Mouse (Mus musculus) neural tube, embryonic 11.5 days (tissue): ENCODE results near the gene Dkk3. TPM values are rescaled to one million over a fixed set of nuclear protein-coding genes. Genes with fewer than 3 reads are reported as not detected.

Experiments
- ATAC-seq: fragments of 200-750 bp; cut with Nextera tagmentation; 2 replicates; pipeline ENCODE4 v1.8.0; 2017; ENCODE audit warnings: moderate number of reproducible peaks, mild to moderate bottlenecking, moderate TSS enrichment, moderate library complexity; ENCODE audit not compliant: insufficient read depth, low FRiP score, low TSS enrichment
- DNase-seq: peaks from one replicate; pipeline ENCODE4 v3.0.0-alpha.2; 2015; ENCODE audit warnings: low spot score
- H3K27ac ChIP-seq: fragments of 300-500 bp; sonication (generic); 2 replicates; pipeline ENCODE4 v1.5.1; 2014; ENCODE audit warnings: low read depth, mild to moderate bottlenecking, low read length
- H3K27me3 ChIP-seq: fragments of 300-500 bp; sonication (generic); 2 replicates; pipeline ENCODE4 v1.6.1; 2014; ENCODE audit warnings: mild to moderate bottlenecking, low read length, mixed read lengths; ENCODE audit not compliant: control insufficient read depth, insufficient read depth
- H3K36me3 ChIP-seq: fragments of 300-500 bp; sonication (generic); 2 replicates; pipeline ENCODE4 v1.6.1; 2014; ENCODE audit warnings: mild to moderate bottlenecking, low read length, moderate library complexity, mixed read lengths; ENCODE audit not compliant: control insufficient read depth, insufficient read depth
- H3K4me1 ChIP-seq: fragments of 300-500 bp; sonication (generic); 2 replicates; pipeline ENCODE4 v1.6.1; 2014; ENCODE audit warnings: low read length, mixed read lengths; ENCODE audit not compliant: control insufficient read depth, insufficient read depth
- H3K4me2 ChIP-seq: fragments of 300-500 bp; sonication (generic); 2 replicates; pipeline ENCODE4 v1.6.1; 2014; ENCODE audit warnings: low read depth, mild to moderate bottlenecking, moderate library complexity
- H3K4me3 ChIP-seq: fragments of 300-500 bp; sonication (generic); 2 replicates; pipeline ENCODE4 v1.5.1; 2014; ENCODE audit warnings: low read depth, low read length
- H3K9ac ChIP-seq: fragments of 300-500 bp; sonication (generic); 2 replicates; pipeline ENCODE4 v1.6.1; 2014; ENCODE audit warnings: mild to moderate bottlenecking, low read length
- H3K9me3 ChIP-seq: fragments of 300-500 bp; sonication (generic); 2 replicates; pipeline ENCODE4 v1.6.1; 2016; ENCODE audit warnings: low read length; ENCODE audit not compliant: control insufficient read depth
- WGBS: fragments of 180-500 bp; shearing (Covaris S2); extraction: QIAGEN DNeasy Blood & Tissue Kit; methylation state at CpG from one replicate; pipeline ENCODE4 v1.1.7; 2014; 5-methylcytosine and 5-hydroxymethylcytosine counted together
- polyA plus RNA-seq: library from polyadenylated mRNA; unstranded; fragments of >200 nt; fragmentation: Nextera tagmentation; extraction: Ambion mirVana; gene quantifications from 2 replicates; pipeline ENCODE4 v1.2.1, GENCODE M21; 2014

The Dkk3 gene
- polyA plus RNA-seq, 1 experiment from 2014 or later: 10.6 TPM

- Histone ChIP-seq H3K27ac (no peak overlapping the region), H3K4me2 (no peak overlapping the region), H3K9me3 (no peaks in the 10 kb centered on the region), H3K9ac (no peak overlapping the region), H3K36me3 (no peaks in the 10 kb centered on the region), H3K27me3 (no peaks in the 10 kb centered on the region), H3K4me1 (peaks cover 6% of the 10 kb centered on the region; the same call in 1 of the 2 replicates), H3K4me3 (no peak overlapping the region)
- DNase-seq (no peak), ATAC-seq (no peak)
- WGBS: 29% methylated on average over 5 of the region's 6 CpGs
Measured at GRCm38 (mm10) chr7:112159835-112160234, 978 bp upstream of the Dkk3 start.

DNA sequence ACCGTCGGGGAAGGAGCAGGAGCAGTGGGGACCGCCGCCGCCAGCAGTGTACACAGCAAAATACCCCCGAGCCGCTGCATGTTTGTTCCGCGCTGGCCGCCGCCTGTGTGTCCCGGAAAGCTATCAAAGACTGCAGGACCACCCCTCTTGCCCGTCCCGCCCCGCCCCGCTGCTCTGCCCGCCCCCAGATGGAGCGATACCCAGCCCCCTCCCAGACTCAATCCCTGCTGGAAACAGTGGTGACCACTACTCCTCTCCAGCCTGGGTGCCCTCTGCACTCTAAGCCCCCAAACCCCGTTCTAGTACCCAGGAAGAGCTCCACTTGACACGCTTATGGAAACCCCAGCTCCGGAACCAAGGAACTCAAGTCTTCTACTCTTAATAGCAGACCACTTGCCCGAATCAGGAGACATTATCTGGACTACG lies 528 bp downstream of the Dkk3 start:
- H3K9ac ChIP-seq: peak overlapping the region; percentile 55
- no peaks in the 10 kb centered on the region for H3K27me3 ChIP-seq
- H3K4me1 ChIP-seq: peaks cover 6% of the 10 kb centered on the region; the same call in 1 of the 2 replicates
- no peaks in the 10 kb centered on the region for H3K36me3 ChIP-seq
- H3K4me3 ChIP-seq: peak overlapping the region; percentile 42
- peak overlapping the region; percentile 72 for H3K4me2 ChIP-seq
- no peaks in the 10 kb centered on the region for H3K9me3 ChIP-seq
- WGBS: under 1% methylated on average over 23 of the region's 23 CpGs
- ATAC-seq: peak; percentile 61; the same call in 1 of the 2 replicates
- DNase-seq: peak; percentile 60
- H3K27ac ChIP-seq: no peak overlapping the region

- DNase-seq (peak; percentile 34), ATAC-seq (0 out of 2 replicates have a peak, but pooled peaks have one; percentile 42)
- peak overlapping the region; percentile 42 for H3K4me3 ChIP-seq
- no peaks in the 10 kb centered on the region for H3K36me3 ChIP-seq
- peak overlapping the region; percentile 55 for H3K9ac ChIP-seq
- peak overlapping the region; percentile 72 for H3K4me2 ChIP-seq
- H3K27ac ChIP-seq: no peak overlapping the region
- H3K4me1 ChIP-seq: peaks cover 6% of the 10 kb centered on the region; the same call in 1 of the 2 replicates
- no peaks in the 10 kb centered on the region for H3K9me3 ChIP-seq
- 11% methylated on average over 22 of the region's 23 CpGs for WGBS
- no peaks in the 10 kb centered on the region for H3K27me3 ChIP-seq
Measured at GRCm38 (mm10) chr7:112157584-112158315, 1.1 kb downstream of the Dkk3 start.

DNA sequence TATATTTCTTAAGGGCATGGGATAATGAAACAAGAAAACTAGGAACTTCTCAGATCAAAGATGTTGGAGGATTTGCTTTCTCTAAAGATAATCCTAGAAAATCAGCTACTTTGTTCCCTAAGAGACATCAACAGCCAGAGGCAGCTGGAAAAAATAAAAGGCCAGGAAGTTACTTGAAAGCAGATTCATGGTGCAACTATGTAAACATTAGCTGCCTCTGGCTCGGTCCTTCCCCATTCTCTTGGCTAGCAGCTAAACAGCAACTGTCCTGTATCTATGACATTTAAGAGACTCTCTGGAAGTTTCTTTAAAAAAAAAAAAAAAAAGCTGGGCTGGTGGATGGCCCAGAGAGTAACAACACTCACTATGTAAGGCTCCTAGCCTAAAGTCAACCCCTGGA lies 3.7 kb downstream of the Dkk3 start:
- Histone ChIP-seq H3K4me1 (peaks cover 6% of the 10 kb centered on the region; the same call in 1 of the 2 replicates), H3K4me2 (no peak overlapping the region), H3K27me3 (no peaks in the 10 kb centered on the region), H3K4me3 (no peak overlapping the region), H3K9me3 (no peaks in the 10 kb centered on the region), H3K27ac (no peak overlapping the region), H3K9ac (no peak overlapping the region), H3K36me3 (no peaks in the 10 kb centered on the region)
- ATAC-seq (no peak), DNase-seq (no peak)
- 51% methylated on average over 1 of the region's 1 CpGs for WGBS

DNA sequence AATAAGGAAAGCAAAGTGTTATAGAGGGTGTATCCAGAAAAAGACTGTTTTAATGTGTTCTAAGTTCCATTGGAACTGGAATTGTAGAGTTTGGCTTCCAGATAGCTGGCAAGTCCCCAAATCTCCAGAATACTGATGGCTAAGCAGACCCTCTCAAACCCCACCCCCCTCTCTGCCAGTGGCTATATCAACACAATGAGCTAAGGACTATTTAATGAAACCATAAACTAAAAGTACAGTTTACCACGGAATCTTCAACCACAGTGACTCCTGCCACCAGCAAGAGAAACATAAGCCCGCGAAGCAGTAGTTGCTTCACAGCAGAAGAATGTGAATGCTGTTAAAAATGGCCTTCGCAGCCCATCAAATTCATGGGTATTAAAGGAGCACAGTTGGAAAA lies 4.4 kb downstream of the Dkk3 start:
- Histone ChIP-seq H3K27me3 (no peaks in the 10 kb centered on the region), H3K4me2 (no peak overlapping the region), H3K36me3 (no peaks in the 10 kb centered on the region), H3K9ac (no peak overlapping the region), H3K4me1 (peaks cover 6% of the 10 kb centered on the region; the same call in 1 of the 2 replicates), H3K9me3 (no peaks in the 10 kb centered on the region), H3K4me3 (no peak overlapping the region), H3K27ac (no peak overlapping the region)
- DNase-seq (no peak), ATAC-seq (no peak)
- 83% methylated on average over 4 of the region's 4 CpGs for WGBS

DNA sequence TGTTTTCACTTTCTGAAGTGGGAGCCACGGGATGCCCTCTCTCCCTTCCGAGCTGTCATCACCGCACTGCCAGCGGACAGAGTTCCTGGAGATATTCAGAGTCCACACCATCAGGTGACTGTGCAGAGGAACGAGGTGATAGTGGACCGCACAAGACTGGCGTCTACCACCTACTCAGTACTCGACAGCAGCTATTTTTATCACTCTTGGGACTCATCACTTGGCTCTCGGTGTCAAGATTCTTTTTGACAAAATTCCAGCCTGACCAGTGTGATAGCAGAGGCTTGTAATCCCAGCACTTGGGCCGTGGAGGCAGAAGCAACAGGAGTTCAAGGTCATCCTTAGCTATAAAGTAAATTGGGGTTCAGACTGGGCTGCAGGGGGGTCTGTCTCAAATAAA lies 9.7 kb downstream of the Dkk3 start:
- no peaks in the 10 kb centered on the region for H3K27me3 ChIP-seq
- WGBS: 90% methylated on average over 10 of the region's 10 CpGs
- no peak overlapping the region for H3K4me2 ChIP-seq
- H3K9me3 ChIP-seq: no peaks in the 10 kb centered on the region
- H3K4me3 ChIP-seq: no peak overlapping the region
- H3K36me3 ChIP-seq: no peaks in the 10 kb centered on the region
- no peak overlapping the region for H3K27ac ChIP-seq
- no peaks in the 10 kb centered on the region for H3K4me1 ChIP-seq
- ATAC-seq (no peak), DNase-seq (no peak)
- H3K9ac ChIP-seq: no peak overlapping the region

DNA sequence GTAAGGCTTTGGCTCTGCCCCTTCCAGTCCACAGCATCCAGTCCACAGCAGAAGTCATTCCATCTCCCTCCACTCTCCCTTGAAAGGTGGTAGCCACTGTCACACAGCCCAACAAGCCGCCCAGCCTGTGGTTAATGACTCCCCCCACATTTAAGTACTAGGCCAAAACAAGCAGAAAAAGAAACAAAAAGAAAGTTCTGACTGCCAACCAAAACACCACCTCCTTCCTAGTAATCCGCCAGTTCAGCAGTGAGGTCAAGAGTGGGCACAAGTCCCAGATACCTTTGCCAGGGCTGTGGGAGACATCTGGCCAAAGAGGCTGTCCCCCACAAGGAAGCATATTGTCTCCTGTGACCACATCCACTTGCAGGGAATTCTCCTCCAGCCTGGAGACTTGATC lies 10.9 kb downstream of the Dkk3 start:
- Histone ChIP-seq H3K9me3 (no peaks in the 10 kb centered on the region), H3K4me3 (no peak overlapping the region), H3K4me1 (no peaks in the 10 kb centered on the region), H3K9ac (no peak overlapping the region), H3K4me2 (no peak overlapping the region), H3K36me3 (no peaks in the 10 kb centered on the region), H3K27ac (no peak overlapping the region), H3K27me3 (no peaks in the 10 kb centered on the region)
- ATAC-seq (no peak), DNase-seq (no peak)
- WGBS: 89% methylated on average over 2 of the region's 2 CpGs

DNA sequence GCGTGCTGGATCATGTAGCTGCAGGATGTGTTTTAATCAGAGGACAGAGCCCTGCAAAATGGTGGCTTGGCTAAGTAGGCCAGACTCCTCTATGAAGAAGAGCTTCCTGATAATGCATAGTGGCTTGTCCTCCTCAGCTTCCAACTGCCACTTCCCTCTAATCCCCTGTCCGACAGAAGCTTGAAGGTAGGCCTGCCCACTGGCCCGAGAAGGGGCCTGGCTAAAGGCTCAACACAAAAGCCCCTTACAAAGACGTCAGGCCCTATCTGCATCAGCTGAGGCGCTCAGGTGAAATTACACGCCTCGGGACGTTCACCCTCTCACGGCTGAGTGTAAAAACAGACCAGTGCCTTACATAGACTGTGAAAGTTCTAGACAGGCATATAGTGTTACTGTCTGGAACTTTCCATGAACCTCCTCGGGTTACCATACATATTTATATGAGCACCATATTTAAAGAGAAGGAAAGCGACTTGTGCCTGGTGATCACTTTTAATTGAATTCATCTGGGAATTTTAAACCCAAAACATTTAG lies 14.1 kb downstream of the Dkk3 start:
- no peak for ATAC-seq
- no peak overlapping the region for H3K27ac ChIP-seq
- 71% methylated on average over 11 of the region's 11 CpGs for WGBS

DNA sequence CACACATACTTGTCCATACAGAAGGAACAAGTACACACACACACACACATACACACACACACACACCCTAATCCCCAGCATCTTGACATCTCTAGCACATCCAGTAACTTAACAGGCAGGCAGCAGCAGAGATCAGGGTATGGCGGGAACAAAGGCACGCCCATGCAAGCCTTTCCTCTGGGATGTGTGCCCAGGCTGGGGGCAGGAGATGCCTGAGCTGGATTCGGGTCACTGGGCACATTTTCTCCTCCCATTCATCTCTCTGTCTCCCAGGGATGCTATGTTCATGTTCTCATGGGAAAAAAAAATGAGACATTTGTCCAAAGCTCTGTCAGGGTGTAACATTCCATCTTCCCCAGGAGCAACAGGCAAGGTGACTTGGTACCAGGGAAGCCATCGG lies 14.9 kb downstream of the Dkk3 start:
- Histone ChIP-seq H3K9ac (no peak overlapping the region), H3K27ac (no peak overlapping the region), H3K4me2 (no peak overlapping the region), H3K27me3 (no peaks in the 10 kb centered on the region), H3K9me3 (no peaks in the 10 kb centered on the region), H3K36me3 (no peaks in the 10 kb centered on the region), H3K4me1 (no peaks in the 10 kb centered on the region), H3K4me3 (no peak overlapping the region)
- 87% methylated on average over 4 of the region's 4 CpGs for WGBS
- DNase-seq (no peak), ATAC-seq (no peak)

More for the DNA sequence above, 14.1 kb downstream of the Dkk3 start:
- no peaks in the 10 kb centered on the region for H3K9me3 ChIP-seq
- no peaks in the 10 kb centered on the region for H3K36me3 ChIP-seq
- no peaks in the 10 kb centered on the region for H3K27me3 ChIP-seq
- DNase-seq: no peak
- H3K4me2 ChIP-seq: no peak overlapping the region
- no peak overlapping the region for H3K9ac ChIP-seq
- no peak overlapping the region for H3K4me3 ChIP-seq
- H3K4me1 ChIP-seq: no peaks in the 10 kb centered on the region
